Mouse (Mus musculus) layer of hippocampus, adult 8-10 months (tissue): ENCODE measurements around the gene Agpat1. TPM values are rescaled to one million over a fixed set of nuclear protein-coding genes. Genes with fewer than 3 reads are reported as not detected.

Experiments used
- DNase-seq, 2 experiments: peaks; one replicate each; pipeline ENCODE4 v3.0.0; 2022; ENCODE audit warnings: low spot score in 2 of 2
- total RNA-seq, 4 experiments: library from RNA; stranded (reverse); gene quantifications; 2 replicates each; pipeline ENCODE4 v1.2.4; 2022

Agpat1 gene
- total RNA-seq, 4 experiments from 2014 or later = 138 to 163 (median 151) TPM

GRCm38 (mm10) chr17:34652546-34652945 lies 48.5 kb downstream of the Agpat1 start:
- DNase-seq = no peak

GRCm38 (mm10) chr17:34652985-34653384 lies 48.9 kb downstream of the Agpat1 start:
- DNase-seq = no peak

GRCm38 (mm10) chr17:34653746-34654285 lies 49.8 kb downstream of the Agpat1 start:
- DNase-seq = no peak

- DNase-seq = no peak
These were observed 50.3 kb downstream of the Agpat1 start for GRCm38 (mm10) chr17:34654392-34654791.

- no peak for DNase-seq
These were observed 51.1 kb downstream of the Agpat1 start for GRCm38 (mm10) chr17:34655160-34655559.

GRCm38 (mm10) chr17:34655581-34655991 lies 51.5 kb downstream of the Agpat1 start:
- DNase-seq = peak in 1 of 2 experiments; percentile 79

GRCm38 (mm10) chr17:34656666-34657065 lies 52.6 kb downstream of the Agpat1 start:
- no peak for DNase-seq

- no peak for DNase-seq
These were observed 53.2 kb downstream of the Agpat1 start for GRCm38 (mm10) chr17:34657271-34657670.

GRCm38 (mm10) chr17:34658145-34658544 lies 54.1 kb downstream of the Agpat1 start:
- no peak for DNase-seq

- no peak for DNase-seq
These were observed 54.5 kb downstream of the Agpat1 start for GRCm38 (mm10) chr17:34658591-34658990.

- no peak for DNase-seq
These were observed 55.3 kb downstream of the Agpat1 start for GRCm38 (mm10) chr17:34659181-34659896.

GRCm38 (mm10) chr17:34659897-34660214 lies 55.8 kb downstream of the Agpat1 start:
- no peak for DNase-seq

GRCm38 (mm10) chr17:34660259-34660820 lies 56.3 kb downstream of the Agpat1 start:
- DNase-seq = no peak

- DNase-seq = no peak
These were observed 57.1 kb downstream of the Agpat1 start for GRCm38 (mm10) chr17:34661121-34661591.

GRCm38 (mm10) chr17:34662468-34662867 lies 58.4 kb downstream of the Agpat1 start:
- no peak for DNase-seq

GRCm38 (mm10) chr17:34662978-34663377 lies 58.9 kb downstream of the Agpat1 start:
- no peak for DNase-seq

Other genes starting within 250 kb of the Agpat1 start
- 1 to 10 TPM in 1 of 4 experiments, under 1 TPM in 3; 0.47 to 1.0 (median 0.73) TPM for gene Btnl2, start 249.4 kb upstream of the Agpat1 start, total RNA-seq
- not detected for gene Btnl1, start 227.1 kb upstream of the Agpat1 start, total RNA-seq
- 1 to 10 TPM; 3.5 to 6.1 (median 4.5) TPM for gene BC051142, start 205.4 kb upstream of the Agpat1 start, total RNA-seq
- gene Btnl4, start 126.9 kb upstream of the Agpat1 start, total RNA-seq = not detected
- gene Btnl6, start 86.9 kb upstream of the Agpat1 start, total RNA-seq = not detected
- gene Notch4, start 40.0 kb upstream of the Agpat1 start, total RNA-seq = 10 to 100 TPM; 10.3 to 13.5 (median 11.3) TPM
- 1 to 10 TPM in 3 of 4 experiments, under 1 TPM in 1; 0.61 to 9.8 (median 5.5) TPM for gene Gpsm3, start 14.5 kb upstream of the Agpat1 start, total RNA-seq
- 10 to 100 TPM; 54.3 to 76.6 (median 66.8) TPM for gene Pbx2, start 13.0 kb upstream of the Agpat1 start, total RNA-seq
- 1 to 10 TPM in 1 of 4 experiments, under 1 TPM in 3; 0.51 to 1.5 (median 0.88) TPM for gene Ager, start 6.4 kb upstream of the Agpat1 start, total RNA-seq
- 10 to 100 TPM; 74.7 to 84.0 (median 76.3) TPM for gene Rnf5, start 572 bp upstream of the Agpat1 start, total RNA-seq
- 1 to 10 TPM; 1.4 to 3.3 (median 2.4) TPM for gene Egfl8, start 11.7 kb downstream of the Agpat1 start, total RNA-seq
- gene Ppt2, start 24.2 kb downstream of the Agpat1 start, total RNA-seq = 10 to 100 TPM; 40.2 to 53.2 (median 46.0) TPM
- 100 to 1,000 TPM; 211 to 266 (median 228) TPM for gene Prrt1, start 25.3 kb downstream of the Agpat1 start, total RNA-seq
- 10 to 100 TPM; 12.5 to 18.5 (median 15.2) TPM for gene Fkbpl, start 40.5 kb downstream of the Agpat1 start, total RNA-seq
- 10 to 100 TPM; 74.1 to 82.9 (median 79.8) TPM for gene Atf6b, start 42.9 kb downstream of the Agpat1 start, total RNA-seq
- 10 to 100 TPM; 10.6 to 13.3 (median 11.4) TPM for gene Tnxb, start 66.3 kb downstream of the Agpat1 start, total RNA-seq
- gene C4b, start 139.6 kb downstream of the Agpat1 start, total RNA-seq = 100 to 1,000 TPM in 2 of 4 experiments, 10 to 100 TPM in 2; 45.7 to 391 (median 199) TPM
- gene Cyp21a1, start 200.3 kb downstream of the Agpat1 start, total RNA-seq = 1 to 10 TPM; 2.7 to 3.2 (median 3.0) TPM
- 10 to 100 TPM; 52.3 to 70.3 (median 58.1) TPM for gene Stk19, start 232.7 kb downstream of the Agpat1 start, total RNA-seq
- gene Dxo, start 232.8 kb downstream of the Agpat1 start, total RNA-seq = 10 to 100 TPM; 33.0 to 42.4 (median 34.4) TPM
- gene Skiv2l, start 245.9 kb downstream of the Agpat1 start, total RNA-seq = 10 to 100 TPM; 67.1 to 77.5 (median 71.5) TPM
- gene Nelfe, start 246.1 kb downstream of the Agpat1 start, total RNA-seq = 10 to 100 TPM; 33.2 to 41.3 (median 40.8) TPM